Mouse (Mus musculus) CH12.LX (cell line): ENCODE data around the gene Kif18a. TPM values are rescaled to one million over a fixed set of nuclear protein-coding genes. Genes with fewer than 3 reads are reported as not detected.

Experiments
- DNase-seq: peaks from one replicate; pipeline ENCODE4 v3.0.0-alpha.2; 2013; ENCODE audit errors: extremely low read depth
- H3K27ac ChIP-seq: 2 replicates; pipeline ENCODE4 v1.5.1; 2012; ENCODE audit warnings: low read depth, mild to moderate bottlenecking, control low read depth, moderate library complexity; ENCODE audit not compliant: insufficient read depth
- H3K27me3 ChIP-seq: replicated peaks from 2 replicates; pipeline ENCODE3; 2012; ENCODE audit warnings: inconsistent platforms
- H3K36me3 ChIP-seq, 2 experiments: replicated peaks in 1 of 2; 2 replicates each; pipeline versions ENCODE3 to v1.6.1; 2012; ENCODE audit warnings: inconsistent platforms in 1 of 2, low read length in 1 of 2, mild to moderate bottlenecking in 1 of 2, mixed read lengths in 1 of 2, moderate library complexity in 1 of 2; ENCODE audit not compliant: control insufficient read depth in 1 of 2, insufficient read depth in 1 of 2
- H3K4me1 ChIP-seq, 2 experiments: 2 replicates each; pipeline ENCODE4 v1.6.1; 2012; ENCODE audit warnings: inconsistent platforms in 1 of 2, moderate library complexity in 1 of 2; ENCODE audit not compliant: insufficient read depth in 2 of 2, control insufficient read depth in 1 of 2
- H3K4me2 ChIP-seq: 2 replicates; pipeline ENCODE4 v1.6.1; 2012; ENCODE audit warnings: low read depth, mild to moderate bottlenecking, control low read depth; ENCODE audit not compliant: poor library complexity, insufficient read depth, severe bottlenecking
- H3K4me3 ChIP-seq, 3 experiments: fragments of 150-350 bp in 1 of 3; sonication (generic) in 1 of 3; replicated peaks in 1 of 3; 2 replicates each; pipeline versions ENCODE3 to v1.5.1; 2011 to 2012; ENCODE audit warnings: low read depth in 2 of 3, low read length in 2 of 3, mild to moderate bottlenecking in 2 of 3, moderate library complexity in 2 of 3, control low read depth in 1 of 3, improper control_type of control experiment in 1 of 3, inconsistent platforms in 1 of 3, mixed read lengths in 1 of 3; ENCODE audit not compliant: poor library complexity in 1 of 3
- H3K79me2 ChIP-seq: replicated peaks from 2 replicates; pipeline ENCODE4 v1.6.1; 2012; ENCODE audit warnings: mild to moderate bottlenecking, moderate library complexity; ENCODE audit not compliant: control insufficient read depth, poor library complexity, insufficient read depth, severe bottlenecking; ENCODE audit errors: extremely low read depth
- H3K9ac ChIP-seq: 2 replicates; pipeline ENCODE4 v1.6.1; 2012; ENCODE audit warnings: low read depth, mild to moderate bottlenecking, control low read depth, moderate library complexity; ENCODE audit not compliant: insufficient read depth
- H3K9me3 ChIP-seq: replicated peaks from 2 replicates; pipeline ENCODE3; 2012; ENCODE audit warnings: low read length, inconsistent platforms, mixed read lengths
- CHD2 ChIP-seq: IDR thresholded peaks from 2 replicates; pipeline ENCODE4 v1.6.1; 2011; ENCODE audit warnings: low read length, improper control_type of control experiment
- E2F4 ChIP-seq: IDR thresholded peaks from 2 replicates; pipeline ENCODE4 v1.6.1; 2011; ENCODE audit warnings: low read depth, low read length, improper control_type of control experiment; ENCODE audit not compliant: insufficient replicate concordance
- ELF1 ChIP-seq: IDR thresholded peaks from 2 replicates; pipeline ENCODE4 v1.6.1; 2014; ENCODE audit warnings: low read depth, mild to moderate bottlenecking, inconsistent platforms, low read length, improper control_type of control experiment
- ETS1 ChIP-seq: conservative IDR thresholded peaks from 2 replicates; pipeline ENCODE4 v1.6.1; 2012; ENCODE audit warnings: low read depth, mild to moderate bottlenecking, inconsistent platforms, low read length, improper control_type of control experiment, moderate library complexity
- HCFC1 ChIP-seq: IDR thresholded peaks from 2 replicates; pipeline ENCODE4 v1.6.1; 2012; ENCODE audit warnings: low read depth, mild to moderate bottlenecking, inconsistent platforms, low read length, improper control_type of control experiment
- JUND ChIP-seq: conservative IDR thresholded peaks from 2 replicates; pipeline ENCODE4 v1.6.1; 2011; ENCODE audit warnings: low read depth, low read length, improper control_type of control experiment
- MAZ ChIP-seq: IDR thresholded peaks from 2 replicates; pipeline ENCODE4 v1.6.1; 2012; ENCODE audit warnings: low read depth, mild to moderate bottlenecking, inconsistent platforms, low read length, improper control_type of control experiment, moderate library complexity
- MEF2A ChIP-seq: IDR thresholded peaks from 2 replicates; pipeline ENCODE4 v1.6.1; 2014; ENCODE audit warnings: low read depth, mild to moderate bottlenecking, inconsistent platforms, low read length, improper control_type of control experiment, borderline replicate concordance
- MYC ChIP-seq: IDR thresholded peaks from 2 replicates; pipeline ENCODE4 v1.6.1; 2011; ENCODE audit warnings: low read depth, mild to moderate bottlenecking, improper control_type of control experiment, low read length
- NELFE ChIP-seq: IDR thresholded peaks from 2 replicates; pipeline ENCODE4 v1.6.1; 2011; ENCODE audit warnings: low read depth, low read length, improper control_type of control experiment
- NRF1 ChIP-seq: IDR thresholded peaks from 2 replicates; pipeline ENCODE4 v1.6.1; 2014; ENCODE audit warnings: low read depth, mild to moderate bottlenecking, inconsistent platforms, low read length, improper control_type of control experiment, moderate library complexity
- POLR2AphosphoS2 ChIP-seq: IDR thresholded peaks from 2 replicates; pipeline ENCODE4 v1.6.1; 2011; ENCODE audit warnings: low read depth, low read length, improper control_type of control experiment
- SIN3A ChIP-seq: IDR thresholded peaks from 2 replicates; pipeline ENCODE4 v1.6.1; 2012; ENCODE audit warnings: low read length, improper control_type of control experiment, inconsistent platforms
- SMC3 ChIP-seq: IDR thresholded peaks from 2 replicates; pipeline ENCODE4 v1.6.1; 2011; ENCODE audit warnings: low read depth, low read length, improper control_type of control experiment
- UBTF ChIP-seq: IDR thresholded peaks from 2 replicates; pipeline ENCODE4 v1.6.1; 2012; ENCODE audit warnings: low read depth, mild to moderate bottlenecking, inconsistent platforms, low read length, improper control_type of control experiment, moderate library complexity
- USF1 ChIP-seq: IDR thresholded peaks from 2 replicates; pipeline ENCODE4 v1.6.1; 2014; ENCODE audit warnings: low read depth, mild to moderate bottlenecking, inconsistent platforms, low read length, improper control_type of control experiment
- ZC3H11A ChIP-seq: IDR thresholded peaks from 2 replicates; pipeline ENCODE4 v1.6.1; 2012; ENCODE audit warnings: low read depth, mild to moderate bottlenecking, inconsistent platforms, low read length, improper control_type of control experiment
- ZKSCAN1 ChIP-seq: IDR thresholded peaks from 2 replicates; pipeline ENCODE4 v1.6.1; 2012; ENCODE audit warnings: low read depth, inconsistent platforms, low read length, improper control_type of control experiment, borderline replicate concordance
- ZMIZ1 ChIP-seq: IDR thresholded peaks from 2 replicates; pipeline ENCODE4 v1.6.1; 2012; ENCODE audit warnings: low read depth, mild to moderate bottlenecking, inconsistent platforms, low read length, improper control_type of control experiment
- ZNF384 ChIP-seq: IDR thresholded peaks from 2 replicates; pipeline ENCODE4 v1.6.1; 2012; ENCODE audit warnings: low read depth, low read length, improper control_type of control experiment, inconsistent platforms
- dilution Hi-C: fragments of 300-500 bp; cut with MboI; formaldehyde crosslinking; loops from 2 replicates; pipeline ENCODE4 v1.14.3; 2020; ENCODE audit warnings: low sequenced_read_pairs; ENCODE audit not compliant: extremely low pct_unique_long_range_greater_than_20kb, extremely low pct_ligation_motif_present
- in situ Hi-C: fragments of 300-500 bp; cut with MboI; formaldehyde crosslinking; loops from 3 replicates; pipeline ENCODE4 v1.14.3; 2019; ENCODE audit warnings: low sequenced_read_pairs, low pct_ligation_motif_present, low pct_unique_long_range_greater_than_20kb, mixed read lengths
- polyA plus RNA-seq: library from polyadenylated mRNA; unstranded; fragments of >175 nt; gene quantifications from 2 replicates; pipeline ENCODE4 v1.2.1, GENCODE M21; 2012; ENCODE audit warnings: low read depth; ENCODE audit not compliant: insufficient read length
- total RNA-seq, 2 experiments: library from RNA; depleted of rRNA; stranded (reverse); fragments of 300-350 nt in 1 of 2; fragments of >200 nt in 1 of 2; gene quantifications; 2 replicates each; pipeline ENCODE4 v1.2.3; 2012 to 2014

Kif18a gene
- total and polyA plus RNA-seq, 3 experiments, result 18.9 to 48.4 (median 23.4) TPM

- no peak overlapping the region for H3K4me3 ChIP-seq
- DNase-seq, result no peak
- H3K79me2 ChIP-seq, result no peaks in the 10 kb centered on the region
- peaks cover 3 to 9% of the 10 kb centered on the region in 2 experiments for H3K36me3 ChIP-seq
- in situ Hi-C loops, result no loop called here
- no peak overlapping the region for H3K9ac ChIP-seq
- dilution Hi-C loops, result no loop called here
- no peak overlapping the region for H3K4me2 ChIP-seq
- H3K27me3 ChIP-seq, result no peaks in the 10 kb centered on the region
- no peaks in the 10 kb centered on the region for H3K9me3 ChIP-seq
- peaks cover 0 to 3% of the 10 kb centered on the region in 2 experiments; a peak in 1 of 4 replicates for H3K4me1 ChIP-seq
- TF ChIP-seq CHD2 (no peak), SMC3 (no peak), JUND (no peak), ZKSCAN1 (no peak), NELFE (no peak), MAZ (no peak), SIN3A (no peak), ZC3H11A (no peak), ZNF384 (no peak), NRF1 (no peak), ELF1 (no peak), ETS1 (no peak), UBTF (no peak), POLR2AphosphoS2 (no peak), MYC (no peak), ZMIZ1 (no peak), MEF2A (no peak), HCFC1 (no peak)
- H3K27ac ChIP-seq, result no peak overlapping the region
Measured at GRCm38 (mm10) chr2:109348742-109349141, 68.2 kb downstream of the Kif18a start.

DNA sequence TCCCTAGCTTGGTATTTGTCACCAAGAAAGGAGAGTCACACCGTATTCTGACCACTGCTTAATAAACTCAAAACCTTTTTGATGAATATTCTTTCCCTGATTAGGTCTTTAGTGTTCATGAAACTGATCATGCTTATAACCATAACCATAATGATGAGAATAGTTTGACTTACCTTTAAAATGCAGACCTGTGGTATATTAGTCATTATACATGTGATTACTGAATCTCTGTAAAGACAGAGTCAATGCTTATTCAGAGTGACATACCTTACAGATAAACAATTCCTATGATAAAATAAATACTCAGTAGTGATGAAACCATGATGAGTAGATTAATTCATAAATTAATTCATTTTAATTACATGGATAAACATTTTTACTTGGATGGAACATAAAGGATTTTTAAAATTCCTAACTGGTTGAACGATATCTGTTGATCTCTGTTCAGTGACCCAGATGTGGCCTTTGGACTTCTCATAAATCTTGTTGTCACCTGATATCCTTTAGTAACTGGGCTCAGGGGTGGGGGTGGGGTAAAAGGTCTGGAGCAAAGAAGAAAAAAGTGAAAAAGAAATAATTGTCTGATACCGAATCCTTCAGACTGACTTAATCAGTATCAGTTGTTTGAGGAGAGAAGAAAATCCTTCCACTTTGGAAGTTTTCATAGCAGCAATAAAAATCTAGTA is 78.1 kb downstream of the Kif18a start:
- Histone ChIP-seq H3K36me3 (no peaks in the 10 kb centered on the region), H3K4me1 (no peaks in the 10 kb centered on the region), H3K9me3 (no peaks in the 10 kb centered on the region), H3K27me3 (no peaks in the 10 kb centered on the region), H3K4me2 (no peak overlapping the region), H3K9ac (no peak overlapping the region), H3K27ac (no peak overlapping the region), H3K79me2 (no peaks in the 10 kb centered on the region), H3K4me3 (no peak overlapping the region)
- TF ChIP-seq E2F4 (no peak), USF1 (no peak), HCFC1 (no peak)
- dilution Hi-C loops (no loop called here), in situ Hi-C loops (no loop called here)
- no peak for DNase-seq
